Mouse (Mus musculus): ENCODE data around the gene Soat1.
"Not testable (repeated sequence)": the region's sequence is repeated elsewhere in the genome, so short reads cannot be mapped to it uniquely, and the experiment has no call there.

Soat1 gene

GRCm38 (mm10) chr1:156473961-156474503 is at the start of gene Soat1:
Gene Soat1 (minus strand): TSS chr1:156474331.
- DNase-seq (ENCODE audit: low read depth, low spot score), result peak; percentile 94

GRCm38 (mm10) chr1:156523842-156524241 is 49.7 kb upstream of the Soat1 start, which contains the start of gene Gm10031:
Gene Gm10031 (plus strand): TSS chr1:156524012.
- DNase-seq (ENCODE audit: low read depth, low spot score), result not testable (repeated sequence)

DNA sequence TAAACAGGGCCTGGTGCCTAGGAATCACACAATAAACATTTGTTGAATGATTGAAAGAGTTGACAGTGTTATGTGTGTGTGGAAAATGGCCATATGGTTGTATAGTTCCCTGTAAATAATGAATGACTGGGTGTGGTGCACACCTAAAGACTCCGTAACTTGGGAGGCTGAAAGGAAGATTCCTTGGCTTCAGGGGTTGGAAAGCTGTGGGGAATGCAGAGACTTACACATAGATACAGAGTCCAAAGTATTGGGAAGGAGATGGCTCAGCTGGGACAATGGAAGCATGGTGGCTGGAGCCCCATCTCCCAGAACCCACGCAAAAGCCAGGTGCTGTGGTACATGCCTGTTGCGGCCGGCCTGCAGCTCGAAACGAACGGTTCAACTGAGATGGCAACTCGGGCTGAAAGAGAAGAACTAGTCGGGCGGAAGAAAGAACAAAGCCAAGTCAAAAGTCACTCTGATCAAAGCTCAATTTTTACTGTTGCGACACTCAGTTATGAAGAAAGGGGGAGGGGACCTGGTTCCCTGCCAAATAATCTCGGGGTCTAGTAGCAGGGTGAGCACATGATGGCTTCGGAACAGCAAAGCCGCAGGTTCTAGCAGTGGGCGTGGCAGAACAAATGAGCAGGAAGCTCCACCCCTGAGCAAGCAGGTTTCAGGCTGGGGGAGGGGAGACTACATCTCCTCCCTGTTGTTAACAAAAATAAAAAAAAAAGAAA is 47.8 kb upstream of the Soat1 start:
- DNase-seq (ENCODE audit: low read depth, low spot score), result no peak

DNA sequence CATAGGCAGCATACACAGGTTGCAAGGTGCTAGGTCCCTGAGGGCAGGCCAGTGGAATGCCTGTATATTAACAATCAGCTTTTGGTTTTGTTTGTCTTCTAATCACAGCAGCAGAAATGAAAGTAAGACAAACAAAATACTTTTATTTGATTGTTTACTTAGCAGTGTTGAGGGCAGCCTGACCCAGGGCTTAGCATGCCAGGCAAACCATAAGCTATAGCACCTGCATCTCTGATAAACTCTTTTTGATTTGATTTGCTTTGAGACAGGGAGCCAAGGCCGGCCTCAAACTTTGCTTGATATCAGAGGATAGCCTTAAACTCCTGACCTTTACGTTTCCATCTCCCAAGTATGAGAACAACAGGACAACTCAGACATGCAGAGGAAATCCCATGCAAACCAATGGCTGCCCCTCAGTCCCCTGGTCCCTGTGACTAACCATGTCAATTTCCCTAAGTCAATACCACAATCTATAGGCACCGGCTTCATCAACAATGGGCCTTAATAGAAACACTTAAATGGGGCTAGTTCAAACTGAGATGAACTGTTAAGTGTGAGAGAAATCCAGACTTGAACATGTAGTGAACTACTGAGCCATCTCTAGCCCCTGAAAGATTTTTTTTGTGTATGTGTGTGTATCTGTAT is 46.1 kb upstream of the Soat1 start:
- DNase-seq (ENCODE audit: low read depth, low spot score), result no peak

- DNase-seq (ENCODE audit: low read depth, low spot score), result no peak
Observed at GRCm38 (mm10) chr1:156507753-156508152, 33.6 kb upstream of the Soat1 start.

DNA sequence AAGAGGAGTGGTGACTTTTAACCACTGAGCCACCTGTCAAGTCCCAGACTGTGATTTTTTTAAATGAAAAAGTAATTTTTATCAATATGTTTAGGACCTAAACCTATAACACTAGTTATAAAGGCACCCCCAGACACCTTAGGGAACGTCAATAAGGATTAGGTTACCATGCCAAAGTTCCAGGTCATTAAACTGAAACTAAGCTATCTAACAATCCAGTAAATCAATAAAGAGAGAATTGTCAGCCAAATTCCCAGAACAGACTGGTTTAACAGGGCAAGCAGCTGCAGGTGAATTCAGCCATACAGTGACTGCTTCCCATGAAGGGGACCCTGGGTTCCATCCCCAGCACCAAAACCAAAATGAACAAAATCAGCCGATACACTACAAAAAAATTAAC is 31.8 kb upstream of the Soat1 start:
- DNase-seq (ENCODE audit: low read depth, low spot score), result no peak

- DNase-seq (ENCODE audit: low read depth, low spot score), result peak; percentile 75
Observed at GRCm38 (mm10) chr1:156504945-156505523, 30.9 kb upstream of the Soat1 start.

GRCm38 (mm10) chr1:156496910-156497309 is 22.8 kb upstream of the Soat1 start:
- DNase-seq (ENCODE audit: low read depth, low spot score), result no peak

DNA sequence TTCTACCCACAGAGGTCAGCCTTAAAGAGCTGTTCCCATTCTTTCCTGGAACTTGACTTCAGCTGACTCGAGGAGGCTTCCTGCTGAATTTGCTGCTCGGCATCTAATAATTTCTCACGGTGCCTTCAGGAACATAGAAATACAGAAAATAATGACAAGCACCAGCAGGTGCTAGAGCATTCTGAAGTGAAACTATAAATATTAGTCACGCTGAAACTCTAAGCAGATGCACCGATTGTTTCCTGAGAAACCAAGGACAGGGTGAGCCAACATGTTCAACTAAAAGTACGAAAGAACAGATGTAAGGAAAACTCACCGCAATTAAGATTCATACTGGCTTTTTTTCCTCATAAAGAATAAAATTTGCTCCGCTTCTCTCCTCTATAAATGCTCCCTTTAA is 20.9 kb upstream of the Soat1 start:
- no peak for DNase-seq (ENCODE audit: low read depth, low spot score)

- DNase-seq (ENCODE audit: low read depth, low spot score), result no peak
Observed at GRCm38 (mm10) chr1:156491226-156491796, 17.2 kb upstream of the Soat1 start.

DNA sequence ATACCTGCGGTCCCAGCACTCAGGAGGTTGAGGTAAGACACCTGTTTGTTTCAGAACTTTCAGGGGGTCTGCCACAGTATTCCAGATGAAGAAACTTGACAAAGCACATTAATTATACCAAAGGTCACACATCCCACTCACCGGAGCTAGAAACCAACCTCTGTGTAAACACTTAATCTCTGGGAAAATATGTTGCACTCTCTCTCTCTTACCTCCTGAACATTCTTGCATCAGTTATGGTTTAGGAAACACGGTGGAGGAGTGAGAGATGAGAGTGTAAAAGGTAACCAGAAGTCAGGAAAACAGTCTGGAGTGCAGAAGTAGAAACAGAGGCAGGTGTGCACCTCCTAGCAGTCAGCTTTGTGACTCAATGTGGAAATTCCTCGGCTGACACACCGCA is 13.9 kb upstream of the Soat1 start:
- no peak for DNase-seq (ENCODE audit: low read depth, low spot score)

- DNase-seq (ENCODE audit: low read depth, low spot score), result peak; percentile 48
Observed at GRCm38 (mm10) chr1:156487498-156487897, 13.4 kb upstream of the Soat1 start.

GRCm38 (mm10) chr1:156481826-156482225 is 7.7 kb upstream of the Soat1 start:
- peak; percentile 75 for DNase-seq (ENCODE audit: low read depth, low spot score)

- DNase-seq (ENCODE audit: low read depth, low spot score), result no peak
Observed at GRCm38 (mm10) chr1:156476535-156476934, 2.4 kb upstream of the Soat1 start.

DNA sequence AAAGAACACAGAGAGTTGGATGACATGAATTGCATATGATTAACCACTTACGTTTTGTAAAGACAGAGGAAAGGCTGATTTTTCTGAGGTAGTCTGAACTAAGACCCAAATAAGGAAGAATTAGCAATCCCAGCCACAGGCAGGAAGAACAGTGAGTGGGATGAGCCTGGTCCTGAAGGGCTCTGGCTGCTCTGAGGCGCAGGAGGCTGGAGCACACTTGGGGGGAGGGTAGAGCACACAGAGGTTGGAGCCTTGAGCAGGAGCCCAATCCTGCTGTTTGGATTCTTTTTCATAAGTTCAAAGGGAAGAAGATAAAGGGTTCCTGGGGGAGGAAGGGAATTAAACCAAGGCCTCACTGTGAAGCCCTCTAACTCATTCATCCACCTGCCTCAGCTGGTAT is 1.9 kb upstream of the Soat1 start:
- DNase-seq (ENCODE audit: low read depth, low spot score), result no peak

- no peak for DNase-seq (ENCODE audit: low read depth, low spot score)
Observed at GRCm38 (mm10) chr1:156474854-156475253, 723 bp upstream of the Soat1 start.

DNA sequence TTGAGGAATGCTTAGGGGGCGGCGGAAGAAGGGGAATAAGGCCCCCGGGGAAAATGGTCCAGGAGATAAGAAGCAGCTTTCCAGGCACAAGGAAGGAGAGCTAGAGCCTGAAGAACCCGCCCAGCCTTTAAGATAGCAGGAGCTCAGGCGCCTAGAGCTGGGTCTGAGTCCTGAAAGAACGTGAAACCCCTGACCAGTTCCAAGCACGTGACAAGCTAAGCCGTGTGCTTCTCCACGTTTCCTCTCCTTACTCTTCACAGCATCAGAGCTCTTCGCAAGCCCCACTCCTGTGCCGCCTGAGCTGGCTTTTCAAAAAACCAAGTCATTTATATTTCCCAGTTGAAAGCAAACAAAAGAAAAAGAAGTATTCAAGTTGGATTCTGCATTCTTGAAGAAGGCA is 1.1 kb downstream of the Soat1 start:
- peak; percentile 30 for DNase-seq (ENCODE audit: low read depth, low spot score)

GRCm38 (mm10) chr1:156471955-156472354 is 2.2 kb downstream of the Soat1 start:
- no peak for DNase-seq (ENCODE audit: low read depth, low spot score)

- no peak for DNase-seq (ENCODE audit: low read depth, low spot score)
Observed at GRCm38 (mm10) chr1:156471071-156471470, 3.1 kb downstream of the Soat1 start.

- DNase-seq (ENCODE audit: low read depth, low spot score), result no peak
Observed at GRCm38 (mm10) chr1:156470557-156470956, 3.6 kb downstream of the Soat1 start.

DNA sequence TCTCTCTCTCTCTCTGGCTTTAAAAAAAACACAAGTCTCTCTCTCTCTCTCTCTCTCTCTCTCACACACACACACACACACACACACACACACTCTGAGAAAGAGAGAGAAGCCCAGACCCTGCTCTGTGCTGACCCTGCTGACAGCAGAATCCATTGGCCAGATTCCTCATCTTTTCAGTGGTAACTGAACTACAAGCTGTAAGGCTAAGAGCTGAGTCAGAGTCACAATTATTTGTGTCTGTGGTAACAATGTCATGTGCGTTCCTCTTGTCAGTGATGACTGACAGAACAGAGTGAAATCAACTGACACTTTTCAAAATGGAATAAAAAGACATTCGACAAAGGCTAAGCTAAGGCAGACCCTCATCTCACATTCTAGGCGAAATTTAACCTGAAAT is 5.6 kb downstream of the Soat1 start:
- no peak for DNase-seq (ENCODE audit: low read depth, low spot score)

DNA sequence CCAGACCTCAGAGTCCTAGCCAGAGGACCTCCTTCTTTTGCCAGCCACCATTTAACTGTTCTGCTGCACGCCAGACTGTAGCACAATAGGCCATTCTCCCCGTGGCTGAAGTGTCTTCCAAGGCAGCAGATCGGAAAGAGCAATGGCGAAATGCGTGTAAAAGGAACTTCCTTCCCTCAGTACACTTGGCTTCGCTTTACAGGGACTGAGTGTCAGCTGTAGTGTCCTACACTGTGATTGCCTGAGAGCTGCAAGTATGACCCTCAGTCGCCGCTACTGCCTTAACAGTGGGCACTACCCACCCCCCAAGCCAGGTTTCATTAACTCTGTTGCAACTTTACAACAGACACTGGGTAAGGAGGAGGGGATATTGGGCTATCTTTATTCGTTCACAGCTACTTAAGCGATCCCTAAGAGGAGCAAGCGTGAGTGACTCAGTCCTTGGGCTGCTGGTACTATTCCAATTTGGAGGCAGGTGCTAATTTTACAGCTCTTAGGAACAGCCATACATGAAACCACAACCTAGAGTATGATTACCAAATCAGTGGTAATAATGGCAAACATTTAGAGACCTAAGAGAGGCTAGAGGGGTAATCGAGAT is 6.4 kb downstream of the Soat1 start:
- DNase-seq (ENCODE audit: low read depth, low spot score), result no peak
